Mouse (Mus musculus): ENCODE measurements at regions not wholly inside any gene's neighbourhood (a gene's known extent, or its start where the extent isn't known, plus 50 kb on each side); places are given as distances from the start of the nearest gene placed in this dataset.

GRCm38 (mm10) chr17:62546286-62546685 is 334.8 kb downstream of the Efna5 start:
- no peaks in the 10 kb centered on the region for H3K4me1 ChIP-seq (ENCODE audit: control insufficient read depth, insufficient read depth, low read length)
- H3K9me3 ChIP-seq (replicated peaks; ENCODE audit: control insufficient read depth, insufficient read depth, low read length, poor library complexity, severe bottlenecking) = no peaks in the 10 kb centered on the region
- no peak overlapping the region for H3K9ac ChIP-seq (ENCODE audit: low read depth, poor library complexity, severe bottlenecking)
- no peaks in the 10 kb centered on the region for H3K27me3 ChIP-seq (ENCODE audit: control insufficient read depth, insufficient read depth, low read length, poor library complexity, severe bottlenecking)
- TF ChIP-seq CTCF (IDR thresholded peaks at IDR 0.05; ENCODE audit: low read depth, low read length) (no peak), EP300 (IDR thresholded peaks at IDR 0.05; ENCODE audit: insufficient read depth, low read depth, low read length) (no peak), POLR2A (IDR thresholded peaks at IDR 0.05; ENCODE audit: insufficient read depth, low read length) (no peak)
- no peak overlapping the region for H3K27ac ChIP-seq (ENCODE audit: insufficient read depth, low read length)
- no peaks in the 10 kb centered on the region for H3K36me3 ChIP-seq (ENCODE audit: control insufficient read depth, insufficient read depth, low read length, poor library complexity, severe bottlenecking)
- H3K4me3 ChIP-seq (ENCODE audit: low read depth, low read length) = no peak overlapping the region

GRCm38 (mm10) chr17:62545330-62545729 is 335.8 kb downstream of the Efna5 start:
- Histone ChIP-seq H3K27me3 (ENCODE audit: control insufficient read depth, insufficient read depth, low read length, poor library complexity, severe bottlenecking) (no peaks in the 10 kb centered on the region), H3K4me3 (ENCODE audit: low read depth, low read length) (no peak overlapping the region), H3K36me3 (ENCODE audit: control insufficient read depth, insufficient read depth, low read length, poor library complexity, severe bottlenecking) (no peaks in the 10 kb centered on the region), H3K27ac (ENCODE audit: insufficient read depth, low read length) (no peak overlapping the region), H3K9me3 (replicated peaks; ENCODE audit: control insufficient read depth, insufficient read depth, low read length, poor library complexity, severe bottlenecking) (no peaks in the 10 kb centered on the region), H3K9ac (ENCODE audit: low read depth, poor library complexity, severe bottlenecking) (no peak overlapping the region), H3K4me1 (ENCODE audit: control insufficient read depth, insufficient read depth, low read length) (no peaks in the 10 kb centered on the region)
- no peak for TF ChIP-seq EP300 (IDR thresholded peaks at IDR 0.05; ENCODE audit: insufficient read depth, low read depth, low read length)
- TF ChIP-seq CTCF (IDR thresholded peaks at IDR 0.05; ENCODE audit: low read depth, low read length) = no peak

GRCm38 (mm10) chr17:62543056-62543975 is 337.8 kb downstream of the Efna5 start:
- no peak overlapping the region for H3K27ac ChIP-seq (ENCODE audit: insufficient read depth, low read length)
- TF ChIP-seq EP300 (IDR thresholded peaks at IDR 0.05; ENCODE audit: insufficient read depth, low read depth, low read length) (no peak), POLR2A (IDR thresholded peaks at IDR 0.05; ENCODE audit: insufficient read depth, low read length) (no peak), CTCF (IDR thresholded peaks at IDR 0.05; ENCODE audit: low read depth, low read length) (no peak)
- no peak overlapping the region for H3K9ac ChIP-seq (ENCODE audit: low read depth, poor library complexity, severe bottlenecking)
- no peaks in the 10 kb centered on the region for H3K4me1 ChIP-seq (ENCODE audit: control insufficient read depth, insufficient read depth, low read length)
- no peaks in the 10 kb centered on the region for H3K27me3 ChIP-seq (ENCODE audit: control insufficient read depth, insufficient read depth, low read length, poor library complexity, severe bottlenecking)
- H3K36me3 ChIP-seq (ENCODE audit: control insufficient read depth, insufficient read depth, low read length, poor library complexity, severe bottlenecking) = no peaks in the 10 kb centered on the region
- H3K9me3 ChIP-seq (replicated peaks; ENCODE audit: control insufficient read depth, insufficient read depth, low read length, poor library complexity, severe bottlenecking) = no peaks in the 10 kb centered on the region
- H3K4me3 ChIP-seq (ENCODE audit: low read depth, low read length) = no peak overlapping the region

GRCm38 (mm10) chr17:62529911-62530310 is 351.2 kb downstream of the Efna5 start:
- no peak overlapping the region for H3K27ac ChIP-seq (ENCODE audit: insufficient read depth, low read length)
- no peaks in the 10 kb centered on the region for H3K27me3 ChIP-seq (ENCODE audit: control insufficient read depth, insufficient read depth, low read length, poor library complexity, severe bottlenecking)
- no peaks in the 10 kb centered on the region for H3K9me3 ChIP-seq (replicated peaks; ENCODE audit: control insufficient read depth, insufficient read depth, low read length, poor library complexity, severe bottlenecking)
- no peak overlapping the region for H3K4me3 ChIP-seq (ENCODE audit: low read depth, low read length)
- H3K9ac ChIP-seq (ENCODE audit: low read depth, poor library complexity, severe bottlenecking) = no peak overlapping the region
- H3K4me1 ChIP-seq (ENCODE audit: control insufficient read depth, insufficient read depth, low read length) = no peaks in the 10 kb centered on the region
- TF ChIP-seq POLR2A (IDR thresholded peaks at IDR 0.05; ENCODE audit: insufficient read depth, low read length) = no peak
- no peak for TF ChIP-seq CTCF (IDR thresholded peaks at IDR 0.05; ENCODE audit: low read depth, low read length)
- no peak for TF ChIP-seq EP300 (IDR thresholded peaks at IDR 0.05; ENCODE audit: insufficient read depth, low read depth, low read length)
- H3K36me3 ChIP-seq (ENCODE audit: control insufficient read depth, insufficient read depth, low read length, poor library complexity, severe bottlenecking) = no peaks in the 10 kb centered on the region

- no peaks in the 10 kb centered on the region for H3K36me3 ChIP-seq (ENCODE audit: control insufficient read depth, insufficient read depth, low read length, poor library complexity, severe bottlenecking)
- H3K27me3 ChIP-seq (ENCODE audit: control insufficient read depth, insufficient read depth, low read length, poor library complexity, severe bottlenecking) = no peaks in the 10 kb centered on the region
- H3K4me1 ChIP-seq (ENCODE audit: control insufficient read depth, insufficient read depth, low read length) = no peaks in the 10 kb centered on the region
- TF ChIP-seq POLR2A (IDR thresholded peaks at IDR 0.05; ENCODE audit: insufficient read depth, low read length) = no peak
- no peak for TF ChIP-seq CTCF (IDR thresholded peaks at IDR 0.05; ENCODE audit: low read depth, low read length)
- no peak for TF ChIP-seq EP300 (IDR thresholded peaks at IDR 0.05; ENCODE audit: insufficient read depth, low read depth, low read length)
- no peak overlapping the region for H3K4me3 ChIP-seq (ENCODE audit: low read depth, low read length)
- H3K9ac ChIP-seq (ENCODE audit: low read depth, poor library complexity, severe bottlenecking) = no peak overlapping the region
- no peaks in the 10 kb centered on the region for H3K9me3 ChIP-seq (replicated peaks; ENCODE audit: control insufficient read depth, insufficient read depth, low read length, poor library complexity, severe bottlenecking)
- H3K27ac ChIP-seq (ENCODE audit: insufficient read depth, low read length) = no peak overlapping the region
These were observed 353.6 kb downstream of the Efna5 start for GRCm38 (mm10) chr17:62527556-62527955.

- Histone ChIP-seq H3K27me3 (ENCODE audit: control insufficient read depth, insufficient read depth, low read length, poor library complexity, severe bottlenecking) (no peaks in the 10 kb centered on the region), H3K9me3 (replicated peaks; ENCODE audit: control insufficient read depth, insufficient read depth, low read length, poor library complexity, severe bottlenecking) (no peaks in the 10 kb centered on the region), H3K4me3 (ENCODE audit: low read depth, low read length) (no peak overlapping the region), H3K27ac (ENCODE audit: insufficient read depth, low read length) (no peak overlapping the region), H3K4me1 (ENCODE audit: control insufficient read depth, insufficient read depth, low read length) (no peaks in the 10 kb centered on the region), H3K9ac (ENCODE audit: low read depth, poor library complexity, severe bottlenecking) (no peak overlapping the region), H3K36me3 (ENCODE audit: control insufficient read depth, insufficient read depth, low read length, poor library complexity, severe bottlenecking) (no peaks in the 10 kb centered on the region)
- TF ChIP-seq POLR2A (IDR thresholded peaks at IDR 0.05; ENCODE audit: insufficient read depth, low read length) (no peak), CTCF (IDR thresholded peaks at IDR 0.05; ENCODE audit: low read depth, low read length) (no peak), EP300 (IDR thresholded peaks at IDR 0.05; ENCODE audit: insufficient read depth, low read depth, low read length) (no peak)
These were observed 367.5 kb downstream of the Efna5 start for GRCm38 (mm10) chr17:62513635-62514034.
